Mouse (Mus musculus) cerebellum, adult (tissue): Measurements from ENCODE around the gene Gigyf2.

ENCODE experiments used
- ATAC-seq: cut with Nextera tagmentation; 2 replicates; pipeline ENCODE4 v1.9.2; 2017; ENCODE audit warnings: mild to moderate bottlenecking, moderate library complexity, mixed read lengths; ENCODE audit not compliant: insufficient number of reproducible peaks, low FRiP score, low TSS enrichment

Gene Gigyf2

GRCm38 (mm10) chr1:87326742-87327163 is at the start of gene Gigyf2:
Gene Gigyf2, plus strand, starts transcription at chr1:87326998.
- peak; percentile 96 for ATAC-seq

- no peak for ATAC-seq
These were observed 46.5 kb upstream of the Gigyf2 start for GRCm38 (mm10) chr1:87280281-87280680.

- ATAC-seq: no peak
These were observed 45.0 kb upstream of the Gigyf2 start for GRCm38 (mm10) chr1:87281599-87282412.

- ATAC-seq: no peak
These were observed 44.4 kb upstream of the Gigyf2 start for GRCm38 (mm10) chr1:87282413-87282788.

- no peak for ATAC-seq
These were observed 43.3 kb upstream of the Gigyf2 start for GRCm38 (mm10) chr1:87283410-87283960.

GRCm38 (mm10) chr1:87287105-87287504 is 39.7 kb upstream of the Gigyf2 start:
- no peak for ATAC-seq

- no peak for ATAC-seq
These were observed 35.4 kb upstream of the Gigyf2 start for GRCm38 (mm10) chr1:87291416-87291815.

GRCm38 (mm10) chr1:87292420-87293190 is 34.2 kb upstream of the Gigyf2 start:
- peak; percentile 58; the same call in 1 of the 2 replicates for ATAC-seq

GRCm38 (mm10) chr1:87294063-87294710 is 32.6 kb upstream of the Gigyf2 start:
- ATAC-seq: no peak

- no peak for ATAC-seq
These were observed 31.8 kb upstream of the Gigyf2 start for GRCm38 (mm10) chr1:87294951-87295350.

GRCm38 (mm10) chr1:87297346-87297925 is 29.4 kb upstream of the Gigyf2 start:
- no peak for ATAC-seq

GRCm38 (mm10) chr1:87300360-87301286 is 26.2 kb upstream of the Gigyf2 start:
- no peak for ATAC-seq

GRCm38 (mm10) chr1:87301971-87302370 is 24.8 kb upstream of the Gigyf2 start:
- ATAC-seq: peak; percentile 49; the same call in 1 of the 2 replicates

- ATAC-seq: no peak
These were observed 17.8 kb upstream of the Gigyf2 start for GRCm38 (mm10) chr1:87308952-87309351.

GRCm38 (mm10) chr1:87309621-87310020 is 17.2 kb upstream of the Gigyf2 start:
- ATAC-seq: no peak

- ATAC-seq: no peak
These were observed 14.1 kb upstream of the Gigyf2 start for GRCm38 (mm10) chr1:87312681-87313080.

GRCm38 (mm10) chr1:87313116-87313515 is 13.7 kb upstream of the Gigyf2 start:
- ATAC-seq: no peak

- no peak for ATAC-seq
These were observed 12.8 kb upstream of the Gigyf2 start for GRCm38 (mm10) chr1:87313843-87314570.

GRCm38 (mm10) chr1:87315431-87315830 is 11.4 kb upstream of the Gigyf2 start:
- ATAC-seq: no peak
